Mouse (Mus musculus): ENCODE data around the gene Ttc13.

- TF ChIP-seq CTCF (conservative IDR thresholded peaks at IDR 0.05; ENCODE audit: insufficient read depth, insufficient read length, low read depth, low read length) (no peak), POLR2A (IDR thresholded peaks at IDR 0.05; ENCODE audit: low read depth, low read length) (no peak)
These were observed 30.6 kb upstream of the Ttc13 start for GRCm38 (mm10) chr8:124752325-124752862.

Data from kidney, adult 2 months (tissue).